ENCODE assay signal across 15 mouse cellular contexts in the genomic region with DNA sequence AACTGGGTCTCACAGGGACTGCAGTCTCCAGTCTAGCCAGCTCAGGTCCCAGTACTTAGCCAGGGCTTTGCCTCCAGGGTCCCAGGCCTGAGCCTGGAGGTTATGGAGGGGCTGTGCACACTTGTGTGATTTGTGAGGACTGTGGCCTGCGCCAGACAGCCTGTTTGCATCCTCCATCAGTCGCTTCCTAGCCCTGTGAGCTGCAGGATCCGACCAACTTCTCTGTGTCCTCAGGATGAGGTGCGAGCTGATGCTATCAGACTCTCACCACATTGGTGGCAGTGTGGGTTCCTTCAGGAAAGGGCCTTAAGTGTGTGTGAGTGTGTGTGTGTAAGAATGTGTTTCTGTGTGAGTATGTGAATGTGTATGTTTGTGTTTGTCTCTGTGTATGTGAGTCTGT. TPM values are rescaled to one million over a fixed set of nuclear protein-coding genes. Genes with fewer than 3 reads are reported as not detected.
DNase-seq lines count a peak whose midpoint lies in the region; ATAC-seq and TF ChIP-seq lines count a peak whose summit lies in the region.
"Had no signal": no experiment of that assay in that cellular context is flagged by ENCODE, and none has a peak within 500 bp of the region (broad histone marks: within the 10 kb centered on the region; RNA-seq: fewer than 3 reads in every experiment).

No protein-coding gene starts in this region.

- H3K9ac ChIP-seq in intestine, embryonic 15.5 days, result 0 out of 2 replicates have a peak overlapping the region, but pooled peaks have one; percentile 26
- no peak overlapping the region for H3K9ac ChIP-seq in intestine, postnatal 0 days (ENCODE audit: low read depth, low read length)
- H3K9ac ChIP-seq in forebrain, embryonic 12.5 days, result peak overlapping the region; percentile 33
- peak overlapping the region; percentile 31; the same call in 1 of the 2 replicates for H3K9ac ChIP-seq in limb, embryonic 13.5 days
- H3K9ac ChIP-seq: liver, embryonic 14.5 days; stomach, embryonic 15.5 days had no signal

- no peaks in the 10 kb centered on the region for H3K36me3 ChIP-seq in intestine, embryonic 15.5 days
- no peaks in the 10 kb centered on the region for H3K36me3 ChIP-seq in intestine, postnatal 0 days (ENCODE audit: control insufficient read depth, insufficient read depth)
- H3K36me3 ChIP-seq in forebrain, embryonic 12.5 days (replicated peaks), result no peaks in the 10 kb centered on the region
- H3K36me3 ChIP-seq in limb, embryonic 13.5 days, result no peaks in the 10 kb centered on the region
- H3K36me3 ChIP-seq: stomach, embryonic 15.5 days had no signal

- H3K4me2 ChIP-seq in intestine, embryonic 15.5 days (replicated peaks), result no peak overlapping the region
- H3K4me2 ChIP-seq in intestine, postnatal 0 days (replicated peaks; ENCODE audit: low read depth), result no peak overlapping the region
- peak overlapping the region; percentile 13; the same call in 1 of the 2 replicates for H3K4me2 ChIP-seq in forebrain, embryonic 12.5 days
- no peak overlapping the region for H3K4me2 ChIP-seq in limb, embryonic 13.5 days (replicated peaks)
- H3K4me2 ChIP-seq: stomach, embryonic 15.5 days had no signal

- no peak overlapping the region for H3K4me3 ChIP-seq in intestine, embryonic 15.5 days (replicated peaks)
- H3K4me3 ChIP-seq in intestine, postnatal 0 days (ENCODE audit: low read depth, low read length), result no peak overlapping the region
- H3K4me3 ChIP-seq in forebrain, embryonic 12.5 days (replicated peaks), result no peak overlapping the region
- H3K4me3 ChIP-seq in limb, embryonic 13.5 days, result no peak overlapping the region
- H3K4me3 ChIP-seq: stomach, embryonic 15.5 days had no signal

- no peak for ATAC-seq in intestine, embryonic 15.5 days
- no peak for ATAC-seq in intestine, postnatal 0 days
- no peak for ATAC-seq in forebrain, embryonic 12.5 days (ENCODE audit: low FRiP score)
- no peak for ATAC-seq in limb, embryonic 13.5 days (ENCODE audit: low FRiP score, low read depth)
- ATAC-seq in granulocyte monocyte progenitor cell, adult 5-6 weeks (replicated peaks; ENCODE audit: poor library complexity, severe bottlenecking), result no peak
- ATAC-seq: CD4-positive, CD25-positive, alpha-beta regulatory T cell, adult 4 months had no signal

- WGBS in intestine, embryonic 15.5 days, result 54% methylated on average over 4 of the region's 4 CpGs
- WGBS in intestine, postnatal 0 days, result 61% methylated on average over 4 of the region's 4 CpGs
- WGBS in forebrain, embryonic 12.5 days, result 71% methylated on average over 4 of the region's 4 CpGs
- WGBS in limb, embryonic 13.5 days, result 58% methylated on average over 4 of the region's 4 CpGs

- peak; percentile 44 for DNase-seq in 416B (ENCODE audit: low read depth)
- no peak for DNase-seq in thymus, postnatal 25 days
- DNase-seq in spleen, postnatal 4 days (ENCODE audit: low spot score in 2 of 2), result no peak
- DNase-seq: cerebellum, adult 9-11 months; kidney, adult 9 months; right cerebral cortex, postnatal 25 days had no signal

- H3K27ac ChIP-seq in intestine, embryonic 15.5 days, result 0 out of 2 replicates have a peak overlapping the region, but pooled peaks have one; percentile 27
- no peak overlapping the region for H3K27ac ChIP-seq in intestine, postnatal 0 days (ENCODE audit: low read depth, low read length)
- H3K27ac ChIP-seq in forebrain, embryonic 12.5 days, result peak overlapping the region; percentile 81
- peak overlapping the region; percentile 22; the same call in 1 of the 2 replicates for H3K27ac ChIP-seq in limb, embryonic 13.5 days
- H3K27ac ChIP-seq: liver, embryonic 14.5 days had no signal

- H3K9me3 ChIP-seq in intestine, embryonic 15.5 days, result no peaks in the 10 kb centered on the region
- H3K9me3 ChIP-seq in intestine, postnatal 0 days (ENCODE audit: control insufficient read depth), result no peaks in the 10 kb centered on the region
- no peaks in the 10 kb centered on the region for H3K9me3 ChIP-seq in forebrain, embryonic 12.5 days
- no peaks in the 10 kb centered on the region for H3K9me3 ChIP-seq in limb, embryonic 13.5 days
- H3K9me3 ChIP-seq: megakaryocyte, embryonic 14.5 days; stomach, embryonic 15.5 days had no signal

- H3K27me3 ChIP-seq in intestine, embryonic 15.5 days (replicated peaks), result no peaks in the 10 kb centered on the region
- H3K27me3 ChIP-seq in intestine, postnatal 0 days (replicated peaks; ENCODE audit: control insufficient read depth, insufficient read depth, low read length), result no peaks in the 10 kb centered on the region
- no peaks in the 10 kb centered on the region for H3K27me3 ChIP-seq in forebrain, embryonic 12.5 days
- no peaks in the 10 kb centered on the region for H3K27me3 ChIP-seq in limb, embryonic 13.5 days
- H3K27me3 ChIP-seq: stomach, embryonic 15.5 days had no signal

- H3K4me1 ChIP-seq in intestine, embryonic 15.5 days (replicated peaks), result peaks cover 20% of the 10 kb centered on the region
- 0 out of 2 replicates have a peak, but pooled peaks cover 5% of the 10 kb centered on the region for H3K4me1 ChIP-seq in intestine, postnatal 0 days (replicated peaks; ENCODE audit: control insufficient read depth, insufficient read depth, low read length)
- peaks cover 46% of the 10 kb centered on the region for H3K4me1 ChIP-seq in forebrain, embryonic 12.5 days
- H3K4me1 ChIP-seq in limb, embryonic 13.5 days, result peaks cover 32% of the 10 kb centered on the region

- no peak for TF ChIP-seq CTCF in intestine, postnatal 0 days (IDR thresholded peaks at IDR 0.05; ENCODE audit: low read depth)

RNA-seq across cellular contexts. Expression of a gene that starts 16.0 kb away (rescaled TPM):
- polyA plus RNA-seq in intestine, embryonic 15.5 days (2015; fragmentation: Nextera tagmentation; extraction: Ambion mirVana), result 1.1 and 1.8 TPM in 2 replicates
- 0.58 and 0.60 TPM in 2 replicates for polyA plus RNA-seq in intestine, postnatal 0 days (2015; fragmentation: Nextera tagmentation; extraction: Ambion mirVana)
- polyA plus RNA-seq in forebrain, embryonic 12.5 days (2016; fragmentation: Nextera tagmentation; extraction: Ambion mirVana), result 4.2 and 4.5 TPM in 2 replicates
- polyA plus RNA-seq in limb, embryonic 13.5 days (2015; fragmentation: Nextera tagmentation; extraction: Ambion mirVana), result 3.2 and 3.4 TPM in 2 replicates
- total RNA-seq in granulocyte monocyte progenitor cell, adult 5-6 weeks (2014; fragmentation: Nextera tagmentation), result not detected in 2 replicates
- total RNA-seq in granulocyte monocyte progenitor cell, adult 5-6 weeks (2017), result 0.73 TPM in 1 of 2 replicates, not detected in the other
- polyA plus RNA-seq: liver, embryonic 14.5 days had no signal

RNA-seq across cellular contexts. Expression of a gene that starts 20.2 kb away (rescaled TPM):
- polyA plus RNA-seq in intestine, embryonic 15.5 days (2015; fragmentation: Nextera tagmentation; extraction: Ambion mirVana), result 84.5 and 85.4 TPM in 2 replicates
- 45.3 and 50.5 TPM in 2 replicates for polyA plus RNA-seq in intestine, postnatal 0 days (2015; fragmentation: Nextera tagmentation; extraction: Ambion mirVana)
- polyA plus RNA-seq in forebrain, embryonic 12.5 days (2016; fragmentation: Nextera tagmentation; extraction: Ambion mirVana), result 101 and 104 TPM in 2 replicates
- polyA plus RNA-seq in limb, embryonic 13.5 days (2015; fragmentation: Nextera tagmentation; extraction: Ambion mirVana), result 98.1 and 104 TPM in 2 replicates
- 20.2 and 26.8 TPM in 2 replicates for total RNA-seq in granulocyte monocyte progenitor cell, adult 5-6 weeks (2014; fragmentation: Nextera tagmentation)
- total RNA-seq in granulocyte monocyte progenitor cell, adult 5-6 weeks (2017), result 16.2 and 18.6 TPM in 2 replicates

RNA-seq across cellular contexts. Expression of a gene that starts 42.7 kb away (rescaled TPM):
- polyA plus RNA-seq in intestine, embryonic 15.5 days (2015; fragmentation: Nextera tagmentation; extraction: Ambion mirVana), result 22.4 and 23.3 TPM in 2 replicates
- polyA plus RNA-seq in intestine, postnatal 0 days (2015; fragmentation: Nextera tagmentation; extraction: Ambion mirVana), result 12.9 and 13.0 TPM in 2 replicates
- 36.4 and 39.4 TPM in 2 replicates for polyA plus RNA-seq in forebrain, embryonic 12.5 days (2016; fragmentation: Nextera tagmentation; extraction: Ambion mirVana)
- 38.7 and 39.2 TPM in 2 replicates for polyA plus RNA-seq in limb, embryonic 13.5 days (2015; fragmentation: Nextera tagmentation; extraction: Ambion mirVana)
- total RNA-seq in granulocyte monocyte progenitor cell, adult 5-6 weeks (2014; fragmentation: Nextera tagmentation), result 8.4 and 18.9 TPM in 2 replicates
- total RNA-seq in granulocyte monocyte progenitor cell, adult 5-6 weeks (2017), result 12.2 and 27.1 TPM in 2 replicates

RNA-seq across cellular contexts. Expression of a gene that starts 47.3 kb away (rescaled TPM):
- polyA plus RNA-seq in intestine, embryonic 15.5 days (2015; fragmentation: Nextera tagmentation; extraction: Ambion mirVana), result 2.5 and 4.3 TPM in 2 replicates
- 0.64 and 0.74 TPM in 2 replicates for polyA plus RNA-seq in intestine, postnatal 0 days (2015; fragmentation: Nextera tagmentation; extraction: Ambion mirVana)
- polyA plus RNA-seq in forebrain, embryonic 12.5 days (2016; fragmentation: Nextera tagmentation; extraction: Ambion mirVana), result 16.0 and 19.8 TPM in 2 replicates
- 93.6 and 102 TPM in 2 replicates for polyA plus RNA-seq in limb, embryonic 13.5 days (2015; fragmentation: Nextera tagmentation; extraction: Ambion mirVana)
- not detected in 2 replicates for total RNA-seq in granulocyte monocyte progenitor cell, adult 5-6 weeks (2014; fragmentation: Nextera tagmentation)
- not detected in 2 replicates for total RNA-seq in granulocyte monocyte progenitor cell, adult 5-6 weeks (2017)
- polyA plus RNA-seq: CD4-positive, CD25-positive, alpha-beta regulatory T cell, adult 4 months had no signal
